Mouse (Mus musculus) lung, adult 2 months (tissue): ENCODE measurements around the gene Rhbdd1.

Experiments
- CTCF ChIP-seq: fragments of 200-500 bp; IDR thresholded peaks from 2 replicates; pipeline ENCODE4 v1.5.1; 2011; ENCODE audit warnings: mild to moderate bottlenecking, low read length, control low read depth; ENCODE audit not compliant: insufficient read depth
- POLR2A ChIP-seq: fragments of 200-500 bp; IDR thresholded peaks from 2 replicates; pipeline ENCODE4 v1.6.1; 2011; ENCODE audit warnings: low read depth, mild to moderate bottlenecking, control low read depth, low read length, borderline replicate concordance; ENCODE audit errors: extremely low read depth

- TF ChIP-seq POLR2A (no peak), CTCF (no peak)
Observed at GRCm38 (mm10) chr1:82384106-82384505, 67.9 kb downstream of the Rhbdd1 start.
